Mouse (Mus musculus): ENCODE results near the gene Phtf2. TPM values are rescaled to one million over a fixed set of nuclear protein-coding genes. Genes with fewer than 3 reads are reported as not detected.
"Not testable (repeated sequence)": the region's sequence is repeated elsewhere in the genome, so short reads cannot be mapped to it uniquely, and the experiment has no call there.

The Phtf2 gene
- polyA plus RNA-seq, 1 experiment from 2014 or later = 11.6 TPM

GRCm38 (mm10) chr5:20714619-20715018 is 167.3 kb downstream of the Phtf2 start:
- H3K9me3 ChIP-seq (replicated peaks); H3K36me3 ChIP-seq; ATAC-seq; H3K4me3 ChIP-seq; H3K4me1 ChIP-seq; H3K27ac ChIP-seq; H3K4me2 ChIP-seq; H3K27me3 ChIP-seq (replicated peaks); H3K9ac ChIP-seq: not testable (repeated sequence)
- WGBS (ENCODE audit: insufficient replicate concordance) = 67% methylated on average over 1 of the region's 1 CpGs

DNA sequence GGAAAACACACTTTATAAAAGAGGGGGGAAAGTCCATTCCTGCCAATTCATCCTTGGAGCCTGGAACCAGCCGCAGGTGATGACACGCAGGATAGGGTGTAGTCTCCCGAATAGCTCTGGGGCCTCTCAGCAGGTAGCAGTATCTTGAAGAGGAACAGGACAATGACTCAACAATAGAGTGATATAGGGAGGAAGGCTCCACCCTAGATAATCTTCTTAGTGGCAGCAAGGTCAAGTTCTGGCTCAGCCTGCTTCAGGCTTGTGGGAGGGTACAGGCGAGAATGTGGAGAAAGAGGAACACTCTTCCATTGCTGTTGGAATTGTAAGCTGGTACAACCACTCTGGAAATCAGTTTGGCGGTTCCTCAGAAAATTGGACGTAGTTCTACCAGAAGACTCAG is 171.1 kb downstream of the Phtf2 start:
- H3K9me3 ChIP-seq (replicated peaks); H3K27ac ChIP-seq; H3K4me2 ChIP-seq; H3K9ac ChIP-seq; H3K4me3 ChIP-seq; H3K4me1 ChIP-seq; H3K27me3 ChIP-seq (replicated peaks); ATAC-seq; H3K36me3 ChIP-seq: not testable (repeated sequence)
- 64% methylated on average over 6 of the region's 6 CpGs for WGBS (ENCODE audit: insufficient replicate concordance)

Other genes starting within 250 kb of the Phtf2 start
- gene Tmem60, start 67 bp upstream of the Phtf2 start, polyA plus RNA-seq (2016; fragmentation: Nextera tagmentation; extraction: Ambion mirVana) = 38.2 and 42.6 TPM in 2 replicates
- 6.4 and 6.6 TPM in 2 replicates for gene Rsbn1l, start 74.3 kb upstream of the Phtf2 start, polyA plus RNA-seq (2016; fragmentation: Nextera tagmentation; extraction: Ambion mirVana)
- gene Ptpn12, start 173.8 kb upstream of the Phtf2 start, polyA plus RNA-seq (2016; fragmentation: Nextera tagmentation; extraction: Ambion mirVana) = 16.9 and 17.1 TPM in 2 replicates